Mouse (Mus musculus): Measurements from ENCODE around the gene Ppcdc.

GRCm38 (mm10) chr9:57436166-57436565, 3.8 kb downstream of the Ppcdc start:
- no peak for TF ChIP-seq CTCF (IDR thresholded peaks at IDR 0.05)
- TF ChIP-seq POLR2A (IDR thresholded peaks at IDR 0.05; ENCODE audit: insufficient read depth, low read depth, low read length): no peak
